Mouse (Mus musculus): ENCODE measurements around the gene Gar1. TPM values are rescaled to one million over a fixed set of nuclear protein-coding genes. Genes with fewer than 3 reads are reported as not detected.

Gar1 gene
- total and polyA plus RNA-seq, 3 experiments, result 45.7 to 381 (median 90.7) TPM

DNA sequence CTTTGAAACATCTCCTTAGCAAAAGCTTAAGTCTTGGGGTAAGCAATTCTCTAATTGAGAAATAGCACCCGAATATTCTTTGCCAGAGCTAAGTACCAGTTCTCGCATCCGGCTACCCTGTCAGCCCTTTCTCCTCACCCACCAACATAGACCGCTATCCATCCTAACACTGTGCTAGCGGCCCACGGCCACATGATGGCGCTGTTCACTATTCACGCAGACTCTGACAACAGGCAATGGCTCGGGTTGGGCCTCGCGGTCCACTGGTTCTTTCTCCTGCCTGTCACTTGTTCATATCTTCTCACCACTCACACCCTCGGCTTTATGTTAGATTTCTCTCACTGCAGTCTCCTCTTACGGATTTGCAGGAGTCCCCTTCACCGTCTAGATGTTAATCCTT lies 32.5 kb upstream of the Gar1 start:
- Histone ChIP-seq H3K9me3 (replicated peaks; ENCODE audit: low read length) (peaks cover 6% of the 10 kb centered on the region), H3K79me2 (replicated peaks; ENCODE audit: control insufficient read depth, extremely low read depth, insufficient read depth, poor library complexity, severe bottlenecking) (no peaks in the 10 kb centered on the region), H3K4me2 (ENCODE audit: insufficient read depth, low read depth, poor library complexity, severe bottlenecking) (no peak overlapping the region), H3K4me1 (ENCODE audit: control insufficient read depth in 1 of 2, insufficient read depth in 2 of 2) (no peaks in the 10 kb centered on the region; a peak in 1 of 4 replicates), H3K27ac (ENCODE audit: insufficient read depth, low read depth) (no peak overlapping the region), H3K36me3 (replicated peaks in 1 of 2; ENCODE audit: control insufficient read depth in 1 of 2, insufficient read depth in 1 of 2, low read length in 1 of 2) (no peaks in the 10 kb centered on the region), H3K4me3 (replicated peaks in 1 of 3; ENCODE audit: low read depth in 2 of 3, low read length in 2 of 3, poor library complexity in 1 of 3) (no peak overlapping the region), H3K27me3 (replicated peaks) (no peaks in the 10 kb centered on the region), H3K9ac (ENCODE audit: insufficient read depth, low read depth) (no peak overlapping the region)
- DNase-seq (ENCODE audit: extremely low read depth), result peak; percentile 54
- in situ Hi-C loops (cut with MboI; ENCODE audit: low pct_ligation_motif_present, low pct_unique_long_range_greater_than_20kb, low sequenced_read_pairs) (no loop called here), dilution Hi-C loops (cut with MboI; ENCODE audit: extremely low pct_ligation_motif_present, extremely low pct_unique_long_range_greater_than_20kb, low sequenced_read_pairs) (no loop called here)
- TF ChIP-seq CTCF (conservative IDR thresholded peaks at IDR 0.05 in 1 of 2, IDR thresholded peaks at IDR 0.05 in 1 of 2; ENCODE audit: low read depth in 2 of 2, low read length in 2 of 2) (peak; percentile 35 to 82; a peak in 2 of 4 replicates), RAD21 (IDR thresholded peaks at IDR 0.05; ENCODE audit: low read depth, low read length) (peak; percentile 80), ZC3H11A (IDR thresholded peaks at IDR 0.05; ENCODE audit: low read depth, low read length) (peak; percentile 32; the same call in 1 of the 2 replicates), SMC3 (IDR thresholded peaks at IDR 0.05; ENCODE audit: low read depth, low read length) (peak; percentile 83), JUND (conservative IDR thresholded peaks at IDR 0.05; ENCODE audit: low read depth, low read length) (no peak)

DNA sequence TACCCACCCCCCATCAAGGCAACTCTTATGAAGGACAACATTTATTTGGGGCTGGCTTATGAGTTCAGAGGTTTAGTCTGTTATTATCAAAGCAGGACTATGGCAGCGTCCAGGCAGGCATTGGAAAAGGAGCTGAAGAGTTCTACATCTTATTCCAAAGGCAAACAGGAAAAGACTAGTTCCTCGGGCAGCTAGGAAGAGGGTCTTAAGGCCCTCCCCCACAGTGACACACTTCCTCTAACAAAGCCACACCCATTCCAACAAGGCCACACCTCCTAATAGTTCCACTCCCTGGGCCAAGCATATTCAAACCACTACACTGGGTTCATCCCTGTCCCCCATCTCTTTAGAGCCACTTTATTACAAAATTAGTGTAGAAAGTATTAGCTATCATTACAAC lies 31.4 kb upstream of the Gar1 start:
- Histone ChIP-seq H3K4me1 (ENCODE audit: control insufficient read depth in 1 of 2, insufficient read depth in 2 of 2) (no peaks in the 10 kb centered on the region; a peak in 1 of 4 replicates), H3K27me3 (replicated peaks) (no peaks in the 10 kb centered on the region), H3K4me3 (replicated peaks in 1 of 3; ENCODE audit: low read depth in 2 of 3, low read length in 2 of 3, poor library complexity in 1 of 3) (no peak overlapping the region), H3K4me2 (ENCODE audit: insufficient read depth, low read depth, poor library complexity, severe bottlenecking) (no peak overlapping the region), H3K9ac (ENCODE audit: insufficient read depth, low read depth) (no peak overlapping the region), H3K27ac (ENCODE audit: insufficient read depth, low read depth) (no peak overlapping the region), H3K9me3 (replicated peaks; ENCODE audit: low read length) (peaks cover 13% of the 10 kb centered on the region), H3K79me2 (replicated peaks; ENCODE audit: control insufficient read depth, extremely low read depth, insufficient read depth, poor library complexity, severe bottlenecking) (no peaks in the 10 kb centered on the region), H3K36me3 (replicated peaks in 1 of 2; ENCODE audit: control insufficient read depth in 1 of 2, insufficient read depth in 1 of 2, low read length in 1 of 2) (no peaks in the 10 kb centered on the region)
- in situ Hi-C loops (cut with MboI; ENCODE audit: low pct_ligation_motif_present, low pct_unique_long_range_greater_than_20kb, low sequenced_read_pairs) (no loop called here), dilution Hi-C loops (cut with MboI; ENCODE audit: extremely low pct_ligation_motif_present, extremely low pct_unique_long_range_greater_than_20kb, low sequenced_read_pairs) (no loop called here)
- no peak for DNase-seq (ENCODE audit: extremely low read depth)
- TF ChIP-seq MAZ (IDR thresholded peaks at IDR 0.05; ENCODE audit: low read depth, low read length) (no peak), PAX5 (IDR thresholded peaks at IDR 0.05; ENCODE audit: low read length) (no peak), ZMIZ1 (IDR thresholded peaks at IDR 0.05; ENCODE audit: low read depth, low read length) (no peak), CHD1 (IDR thresholded peaks at IDR 0.05; ENCODE audit: low read depth, low read length) (no peak), TCF12 (IDR thresholded peaks at IDR 0.05; ENCODE audit: low read depth, low read length) (no peak), SIN3A (IDR thresholded peaks at IDR 0.05; ENCODE audit: low read length) (no peak), E2F4 (IDR thresholded peaks at IDR 0.05; ENCODE audit: insufficient replicate concordance, low read depth, low read length) (no peak)

DNA sequence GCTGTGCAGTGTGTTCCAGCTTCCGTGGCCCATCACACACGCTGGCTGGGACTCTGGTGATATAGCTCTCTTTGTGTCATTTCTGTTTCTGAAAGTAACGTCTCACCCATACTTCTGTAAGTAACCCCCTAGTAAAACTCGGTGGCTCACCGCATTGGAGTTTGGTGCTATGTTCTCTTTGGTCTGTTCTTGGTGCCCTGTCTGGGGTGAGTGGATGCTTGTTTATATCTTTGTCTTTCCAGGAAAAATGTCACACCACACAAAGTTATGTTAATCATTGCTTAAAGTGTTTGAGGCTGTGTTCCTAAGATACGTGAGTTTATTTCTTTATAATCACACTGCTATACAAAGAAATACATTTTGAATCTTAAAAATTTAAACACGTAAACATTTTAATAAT lies 15.7 kb upstream of the Gar1 start:
- H3K9me3 ChIP-seq (replicated peaks; ENCODE audit: low read length), result no peaks in the 10 kb centered on the region
- peaks cover 6% of the 10 kb centered on the region for H3K27me3 ChIP-seq (replicated peaks)
- in situ Hi-C loops (cut with MboI; ENCODE audit: low pct_ligation_motif_present, low pct_unique_long_range_greater_than_20kb, low sequenced_read_pairs) (no loop called here), dilution Hi-C loops (cut with MboI; ENCODE audit: extremely low pct_ligation_motif_present, extremely low pct_unique_long_range_greater_than_20kb, low sequenced_read_pairs) (no loop called here)
- no peak overlapping the region for H3K4me2 ChIP-seq (ENCODE audit: insufficient read depth, low read depth, poor library complexity, severe bottlenecking)
- H3K27ac ChIP-seq (ENCODE audit: insufficient read depth, low read depth), result no peak overlapping the region
- no peak overlapping the region for H3K4me3 ChIP-seq (replicated peaks in 1 of 3; ENCODE audit: low read depth in 2 of 3, low read length in 2 of 3, poor library complexity in 1 of 3)
- DNase-seq (ENCODE audit: extremely low read depth), result no peak
- no peak for TF ChIP-seq ZKSCAN1 (IDR thresholded peaks at IDR 0.05; ENCODE audit: borderline replicate concordance, low read depth, low read length)
- no peak for TF ChIP-seq MEF2A (IDR thresholded peaks at IDR 0.05; ENCODE audit: borderline replicate concordance, low read depth, low read length)
- no peak for TF ChIP-seq E2F4 (IDR thresholded peaks at IDR 0.05; ENCODE audit: insufficient replicate concordance, low read depth, low read length)
- TF ChIP-seq USF2 (conservative IDR thresholded peaks at IDR 0.05; ENCODE audit: low read depth, low read length), result no peak
- TF ChIP-seq JUN (IDR thresholded peaks at IDR 0.05; ENCODE audit: insufficient read depth, low read depth, low read length), result no peak
- no peak for TF ChIP-seq KAT2A (IDR thresholded peaks at IDR 0.05; ENCODE audit: insufficient replicate concordance, low read length)
- TF ChIP-seq ZNF384 (IDR thresholded peaks at IDR 0.05; ENCODE audit: low read depth, low read length), result no peak
- TF ChIP-seq NELFE (IDR thresholded peaks at IDR 0.05; ENCODE audit: low read depth, low read length), result no peak
- TF ChIP-seq USF1 (IDR thresholded peaks at IDR 0.05; ENCODE audit: low read depth, low read length), result no peak
- TF ChIP-seq MAFK (IDR thresholded peaks at IDR 0.05; ENCODE audit: insufficient replicate concordance, low read length), result no peak
- TF ChIP-seq POLR2AphosphoS2 (IDR thresholded peaks at IDR 0.05; ENCODE audit: low read depth, low read length), result no peak
- TF ChIP-seq RCOR1 (conservative IDR thresholded peaks at IDR 0.05; ENCODE audit: low read depth, low read length), result no peak
- TF ChIP-seq CTCF (conservative IDR thresholded peaks at IDR 0.05 in 1 of 2, IDR thresholded peaks at IDR 0.05 in 1 of 2; ENCODE audit: low read depth in 2 of 2, low read length in 2 of 2), result no peak
- TF ChIP-seq TCF12 (IDR thresholded peaks at IDR 0.05; ENCODE audit: low read depth, low read length), result no peak
- TF ChIP-seq MAZ (IDR thresholded peaks at IDR 0.05; ENCODE audit: low read depth, low read length), result no peak
- TF ChIP-seq SMC3 (IDR thresholded peaks at IDR 0.05; ENCODE audit: low read depth, low read length), result no peak
- no peak overlapping the region for H3K9ac ChIP-seq (ENCODE audit: insufficient read depth, low read depth)
- H3K79me2 ChIP-seq (replicated peaks; ENCODE audit: control insufficient read depth, extremely low read depth, insufficient read depth, poor library complexity, severe bottlenecking), result no peaks in the 10 kb centered on the region
- no peaks in the 10 kb centered on the region for H3K4me1 ChIP-seq (ENCODE audit: control insufficient read depth in 1 of 2, insufficient read depth in 2 of 2)
- no peaks in the 10 kb centered on the region for H3K36me3 ChIP-seq (replicated peaks in 1 of 2; ENCODE audit: control insufficient read depth in 1 of 2, insufficient read depth in 1 of 2, low read length in 1 of 2)

Data from CH12.LX (cell line).